Mouse (Mus musculus): ENCODE measurements around the gene Rad51d. TPM values are rescaled to one million over a fixed set of nuclear protein-coding genes. Genes with fewer than 3 reads are reported as not detected.

Rad51d gene
- polyA plus RNA-seq, 1 experiment = 10.4 TPM

- no peak for TF ChIP-seq GATA1 (IDR thresholded peaks at IDR 0.05; ENCODE audit: low read length)
These were observed 44.9 kb downstream of the Rad51d start for GRCm38 (mm10) chr11:82845415-82846078.

GRCm38 (mm10) chr11:82844771-82845414 is 45.5 kb downstream of the Rad51d start:
- no peak for TF ChIP-seq GATA1 (IDR thresholded peaks at IDR 0.05; ENCODE audit: low read length)

- no peak for TF ChIP-seq GATA1 (IDR thresholded peaks at IDR 0.05; ENCODE audit: low read length)
These were observed 51.9 kb downstream of the Rad51d start for GRCm38 (mm10) chr11:82838511-82838910.

GRCm38 (mm10) chr11:82837848-82838247 is 52.6 kb downstream of the Rad51d start:
- no peak for TF ChIP-seq GATA1 (IDR thresholded peaks at IDR 0.05; ENCODE audit: low read length)

- no peak for TF ChIP-seq GATA1 (IDR thresholded peaks at IDR 0.05; ENCODE audit: low read length)
These were observed 53.2 kb downstream of the Rad51d start for GRCm38 (mm10) chr11:82837192-82837591.

- TF ChIP-seq GATA1 (IDR thresholded peaks at IDR 0.05; ENCODE audit: low read length) = no peak
These were observed 54.6 kb downstream of the Rad51d start for GRCm38 (mm10) chr11:82835616-82836432.

GRCm38 (mm10) chr11:82833929-82834328 is 56.5 kb downstream of the Rad51d start:
- TF ChIP-seq GATA1 (IDR thresholded peaks at IDR 0.05; ENCODE audit: low read length) = no peak

- no peak for TF ChIP-seq GATA1 (IDR thresholded peaks at IDR 0.05; ENCODE audit: low read length)
These were observed 59.2 kb downstream of the Rad51d start for GRCm38 (mm10) chr11:82831008-82831893.

- TF ChIP-seq GATA1 (IDR thresholded peaks at IDR 0.05; ENCODE audit: low read length) = no peak
These were observed 63.6 kb downstream of the Rad51d start for GRCm38 (mm10) chr11:82826818-82827217.

Other genes with a start within 250 kb of the Rad51d start
- 0.13 and 0.35 TPM in 2 replicates for gene Cct6b, start 126.3 kb downstream of the Rad51d start, polyA plus RNA-seq (2012)
- gene Zfp830, start 126.3 kb downstream of the Rad51d start, polyA plus RNA-seq (2012) = 23.6 and 23.8 TPM in 2 replicates
- 86.4 and 98.4 TPM in 2 replicates for gene Lig3, start 109.5 kb downstream of the Rad51d start, polyA plus RNA-seq (2012)
- 21.3 and 59.6 TPM in 2 replicates for gene Rffl, start 19.4 kb downstream of the Rad51d start, polyA plus RNA-seq (2012)
- not detected in 2 replicates for gene Fndc8, start 1.5 kb upstream of the Rad51d start, polyA plus RNA-seq (2012)
- 117 and 127 TPM in 2 replicates for gene Nle1, start 17.8 kb upstream of the Rad51d start, polyA plus RNA-seq (2012)
- 0.01 and 0.04 TPM in 2 replicates for gene Unc45b, start 19.9 kb upstream of the Rad51d start, polyA plus RNA-seq (2012)
- gene Slfn5, start 60.7 kb upstream of the Rad51d start, polyA plus RNA-seq (2012) = 0.01 TPM in 1 of 2 replicates, not detected in the other
- 0.01 TPM in 1 of 2 replicates, not detected in the other for gene Slfn9, start 101.2 kb upstream of the Rad51d start, polyA plus RNA-seq (2012)
- 0.06 TPM in 1 of 2 replicates, not detected in the other for gene Slfn8, start 130.2 kb upstream of the Rad51d start, polyA plus RNA-seq (2012)
- gene Slfn2, start 174.5 kb upstream of the Rad51d start, polyA plus RNA-seq (2012) = 0.37 and 0.83 TPM in 2 replicates
- not detected in 2 replicates for gene Slfn1, start 226.2 kb upstream of the Rad51d start, polyA plus RNA-seq (2012)

Measured in G1E-ER4 (cell line).